Mouse (Mus musculus) inflammation-experienced regulatory T-cells (primary cell): ENCODE results near the gene Notch1. TPM values are rescaled to one million over a fixed set of nuclear protein-coding genes. Genes with fewer than 3 reads are reported as not detected.

Experiments used
- polyA plus RNA-seq, 2 experiments: library from polyadenylated mRNA; unstranded; fragments of 100-300 nt; shearing (Covaris generic); gene quantifications; one replicate each; pipeline ENCODE4 v1.2.1; 2017

Gene Notch1
- 10 to 100 TPM; 44.0 to 51.0 TPM for polyA plus RNA-seq

DNA sequence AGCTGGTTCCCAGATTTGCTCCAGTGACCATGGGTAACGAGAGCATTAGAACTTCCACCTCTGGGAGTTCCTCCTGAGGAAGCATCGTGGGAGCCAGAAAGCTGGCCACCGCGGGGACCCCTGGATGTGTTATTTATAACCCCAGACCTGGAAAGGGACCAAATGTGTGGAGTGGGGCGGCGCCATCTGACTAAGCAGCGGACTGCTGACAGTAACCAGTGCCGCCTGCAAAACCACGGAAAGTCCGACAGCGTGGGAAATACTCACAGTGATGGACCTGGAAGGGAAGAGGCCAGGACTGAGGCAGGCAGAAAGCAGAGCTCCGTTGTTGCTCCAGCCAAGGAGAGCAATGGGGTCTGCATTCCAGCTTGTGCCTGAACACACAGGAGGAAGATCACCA lies at the start of gene Notch1:
TSS of gene Notch1 (minus strand) at position 389 of the 400 bp plus-strand sequence.

DNA sequence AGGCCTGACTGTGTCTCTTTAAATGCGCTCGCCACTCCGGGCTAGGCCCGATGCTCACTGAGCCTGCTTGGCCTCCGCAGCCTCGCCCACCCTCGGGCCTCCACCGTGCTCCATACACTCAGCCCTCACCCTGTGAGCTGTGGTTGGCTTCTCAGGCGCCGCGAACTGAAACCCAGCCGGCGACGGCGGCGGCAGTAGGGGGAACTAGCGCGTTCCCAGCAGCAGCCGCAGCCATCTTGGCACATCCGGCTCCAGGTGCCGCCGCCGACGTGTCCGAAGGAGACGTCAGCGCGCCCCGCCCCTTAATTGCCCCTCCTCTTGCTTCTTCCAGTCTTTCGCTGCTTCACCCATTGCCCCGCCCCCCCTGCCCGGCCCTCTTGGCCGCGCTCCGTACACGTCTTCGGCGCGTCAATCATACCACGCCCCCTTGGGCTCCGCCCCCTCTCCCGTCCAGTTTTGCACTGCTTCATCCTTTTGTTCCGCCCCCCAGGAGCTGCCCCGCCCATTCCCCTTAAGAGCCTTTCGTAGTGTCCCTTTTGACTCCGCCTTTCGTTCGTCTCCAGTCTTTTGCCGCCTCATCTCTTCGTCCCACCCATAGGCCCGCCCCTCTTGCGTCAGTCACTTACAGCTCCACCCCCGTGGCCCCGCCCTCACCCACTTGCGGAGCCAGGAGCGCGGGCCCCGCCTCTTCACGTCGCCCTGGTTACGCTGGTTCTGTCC lies 71.4 kb downstream of the Notch1 start, which contains the start of gene Sec16a:
TSS of gene Sec16a (minus strand) at position 271 of the 720 bp plus-strand sequence.

DNA sequence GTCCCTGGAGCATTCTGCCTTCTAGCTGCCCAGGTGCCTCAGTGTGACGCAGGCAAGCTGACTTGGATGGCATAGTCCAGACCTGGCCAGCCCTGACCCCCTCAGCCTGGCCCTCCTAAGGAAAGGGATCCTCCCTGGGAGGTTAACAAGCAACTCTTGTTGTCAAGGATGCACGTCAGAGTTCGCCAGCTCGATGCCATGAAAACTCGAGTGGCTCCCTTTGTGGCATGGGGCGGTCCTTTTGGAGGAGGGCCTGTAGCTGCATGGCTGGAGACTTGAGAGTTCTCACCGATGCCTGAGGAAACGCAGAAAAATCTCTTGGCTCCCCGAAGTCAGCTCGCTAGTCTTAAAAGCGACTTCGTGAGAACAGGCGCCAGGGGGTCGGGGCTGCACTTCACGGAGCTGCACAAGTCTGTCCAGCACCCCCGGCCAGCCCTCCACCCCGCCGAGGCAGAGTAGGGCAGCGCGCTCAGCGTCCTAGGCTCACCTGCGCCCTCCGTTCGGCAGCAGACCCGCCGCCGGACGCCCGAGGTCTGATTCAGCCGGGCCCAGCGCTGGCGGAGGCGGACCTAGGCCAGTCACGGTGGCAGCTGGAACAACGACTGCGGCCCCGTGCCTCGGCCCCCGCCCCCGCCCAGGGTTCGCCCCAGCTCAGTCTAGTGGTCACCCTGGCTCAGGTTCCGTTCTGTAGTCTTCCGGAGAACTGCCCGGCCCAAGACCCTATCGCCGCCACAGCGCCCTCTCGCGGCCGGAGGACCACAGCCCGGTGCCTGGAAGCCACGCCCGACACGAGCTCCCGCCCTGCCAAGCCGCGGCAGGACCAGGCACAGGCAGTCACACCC lies 107.7 kb downstream of the Notch1 start, which contains the start of gene Inpp5e:
TSS of gene Inpp5e (minus strand) at position 689 of the 842 bp plus-strand sequence.

Other genes starting within 250 kb of the Notch1 start
- under 1 TPM in 1 of 2 experiments, not detected in 1; 0.28 TPM for gene Ccdc187, start 222.1 kb downstream of the Notch1 start, polyA plus RNA-seq
- 10 to 100 TPM; 11.7 to 16.6 TPM for gene Gpsm1, start 201.1 kb downstream of the Notch1 start, polyA plus RNA-seq
- gene Dnlz, start 164.6 kb downstream of the Notch1 start, polyA plus RNA-seq = 10 to 100 TPM; 14.8 to 17.5 TPM
- 1 to 10 TPM in 1 of 2 experiments, under 1 TPM in 1; 0.86 to 1.5 TPM for gene Card9, start 155.7 kb downstream of the Notch1 start, polyA plus RNA-seq
- 10 to 100 TPM; 42.2 to 48.5 TPM for gene Snapc4, start 136.0 kb downstream of the Notch1 start, polyA plus RNA-seq
- 100 to 1,000 TPM; 153 to 198 TPM for gene Entr1, start 127.3 kb downstream of the Notch1 start, polyA plus RNA-seq
- gene Pmpca, start 127.3 kb downstream of the Notch1 start, polyA plus RNA-seq = 100 to 1,000 TPM; 102 to 119 TPM
- gene Inpp5e, start 107.5 kb downstream of the Notch1 start, polyA plus RNA-seq = 10 to 100 TPM; 36.2 to 49.9 TPM
- 10 to 100 TPM; 50.1 to 53.9 TPM for gene Sec16a, start 71.4 kb downstream of the Notch1 start, polyA plus RNA-seq
- gene Egfl7, start 63.4 kb upstream of the Notch1 start, polyA plus RNA-seq = 1 to 10 TPM in 1 of 2 experiments, under 1 TPM in 1; 0.58 to 5.4 TPM
- gene Gm20532, start 70.0 kb upstream of the Notch1 start, polyA plus RNA-seq = not detected
- gene Agpat2, start 87.8 kb upstream of the Notch1 start, polyA plus RNA-seq = 10 to 100 TPM; 24.4 to 58.1 TPM
- 1 to 10 TPM; 7.6 to 8.5 TPM for gene Fam69b, start 111.8 kb upstream of the Notch1 start, polyA plus RNA-seq
- 1 to 10 TPM in 1 of 2 experiments, under 1 TPM in 1; 0.20 to 2.2 TPM for gene Lcn4, start 154.6 kb upstream of the Notch1 start, polyA plus RNA-seq